Mouse (Mus musculus) kidney, adult 2 months (tissue): ENCODE measurements around the gene Pak1. TPM values are rescaled to one million over a fixed set of nuclear protein-coding genes. Genes with fewer than 3 reads are reported as not detected.

Experiments
- DNase-seq: peaks from one replicate; pipeline ENCODE4 v3.0.0; 2021
- H3K27ac ChIP-seq: fragments of 200-500 bp; 2 replicates; pipeline ENCODE4 v1.5.1; 2012; ENCODE audit warnings: low read depth, low read length, control low read depth, inconsistent platforms; ENCODE audit not compliant: insufficient read depth
- H3K27me3 ChIP-seq: fragments of 200-500 bp; replicated peaks from 2 replicates; pipeline ENCODE4 v1.6.1; 2012; ENCODE audit warnings: mild to moderate bottlenecking, moderate library complexity, low read length, inconsistent platforms; ENCODE audit not compliant: control insufficient read depth, insufficient read depth
- H3K36me3 ChIP-seq: fragments of 200-500 bp; 2 replicates; pipeline ENCODE4 v1.6.1; 2012; ENCODE audit warnings: mild to moderate bottlenecking, moderate library complexity, low read length, inconsistent platforms; ENCODE audit not compliant: control insufficient read depth, insufficient read depth
- H3K4me1 ChIP-seq: fragments of 200-500 bp; 2 replicates; pipeline ENCODE4 v1.6.1; 2011; ENCODE audit warnings: low read length; ENCODE audit not compliant: control insufficient read depth, insufficient read depth
- H3K4me3 ChIP-seq: fragments of 200-500 bp; 2 replicates; pipeline ENCODE4 v1.5.1; 2011; ENCODE audit warnings: mild to moderate bottlenecking, low read depth, low read length, control low read depth; ENCODE audit not compliant: insufficient read depth
- CTCF ChIP-seq: fragments of 200-500 bp; conservative IDR thresholded peaks from 2 replicates; pipeline ENCODE4 v1.5.1; 2011; ENCODE audit warnings: low read depth, mild to moderate bottlenecking, control low read depth, low read length, moderate library complexity, mixed read lengths; ENCODE audit not compliant: insufficient read depth, insufficient read length
- POLR2A ChIP-seq: fragments of 200-500 bp; IDR thresholded peaks from one replicate; pipeline ENCODE4 v1.6.1; 2011; ENCODE audit warnings: low read depth, low read length, control low read depth
- WGBS: fragments of 180-500 bp; shearing (Covaris S2); methylation state at CpG from one replicate; pipeline ENCODE4 v1.1.7; 2018; 5-methylcytosine and 5-hydroxymethylcytosine counted together
- polyA plus RNA-seq: library from polyadenylated mRNA; depleted of rRNA; stranded (reverse); fragments of >200 nt; gene quantifications from 2 replicates; pipeline ENCODE4 v1.2.3, GENCODE M21; 2012

Pak1 gene
- polyA plus RNA-seq, 1 experiment: 30.3 TPM

- H3K27me3 ChIP-seq: no peaks in the 10 kb centered on the region
- H3K4me1 ChIP-seq: peaks cover 5% of the 10 kb centered on the region; the same call in 1 of the 2 replicates
- peak; percentile 30 for DNase-seq
- H3K27ac ChIP-seq: peak overlapping the region; percentile 87
- H3K36me3 ChIP-seq: no peaks in the 10 kb centered on the region
- no peak for TF ChIP-seq POLR2A
- no peak for TF ChIP-seq CTCF
- WGBS: 40% methylated on average over 19 of the region's 19 CpGs
- H3K4me3 ChIP-seq: peak overlapping the region; percentile 27
Measured at GRCm38 (mm10) chr7:97749207-97750190, 38.8 kb upstream of the Pak1 start.

- H3K27me3 ChIP-seq: no peaks in the 10 kb centered on the region
- WGBS: 76% methylated on average over 18 of the region's 18 CpGs
- H3K4me1 ChIP-seq: no peaks in the 10 kb centered on the region
- DNase-seq: no peak
- no peak overlapping the region for H3K27ac ChIP-seq
- no peak overlapping the region for H3K4me3 ChIP-seq
- TF ChIP-seq CTCF (no peak), POLR2A (no peak)
- no peaks in the 10 kb centered on the region for H3K36me3 ChIP-seq
Measured at GRCm38 (mm10) chr7:97756967-97757881, 31.1 kb upstream of the Pak1 start.

- H3K4me1 ChIP-seq: peaks cover 6% of the 10 kb centered on the region
- peak; percentile 30 for DNase-seq
- no peaks in the 10 kb centered on the region for H3K27me3 ChIP-seq
- H3K27ac ChIP-seq: no peak overlapping the region
- 61% methylated on average over 11 of the region's 11 CpGs for WGBS
- TF ChIP-seq CTCF: no peak
- TF ChIP-seq POLR2A: no peak
- H3K36me3 ChIP-seq: no peaks in the 10 kb centered on the region
- H3K4me3 ChIP-seq: no peak overlapping the region
Measured at GRCm38 (mm10) chr7:97764591-97764990, 23.8 kb upstream of the Pak1 start.

- no peak overlapping the region; the same call in 1 of the 2 replicates for H3K27ac ChIP-seq
- no peak overlapping the region for H3K4me3 ChIP-seq
- 79% methylated on average over 21 of the region's 21 CpGs for WGBS
- H3K27me3 ChIP-seq: no peaks in the 10 kb centered on the region
- DNase-seq: peak; percentile 44
- TF ChIP-seq POLR2A: no peak
- peaks cover 6% of the 10 kb centered on the region for H3K4me1 ChIP-seq
- no peaks in the 10 kb centered on the region for H3K36me3 ChIP-seq
Measured at GRCm38 (mm10) chr7:97765181-97765962, 23.0 kb upstream of the Pak1 start.

GRCm38 (mm10) chr7:97765963-97766347 lies 22.4 kb upstream of the Pak1 start:
- DNase-seq: peak; percentile 85
- Histone ChIP-seq H3K27me3 (no peaks in the 10 kb centered on the region), H3K4me1 (peaks cover 6% of the 10 kb centered on the region), H3K27ac (no peak overlapping the region; the same call in 1 of the 2 replicates), H3K36me3 (no peaks in the 10 kb centered on the region), H3K4me3 (no peak overlapping the region)
- 56% methylated on average over 5 of the region's 5 CpGs for WGBS
- no peak for TF ChIP-seq POLR2A
- TF ChIP-seq CTCF: no peak

GRCm38 (mm10) chr7:97766406-97767166 lies 21.8 kb upstream of the Pak1 start:
- TF ChIP-seq CTCF: no peak
- TF ChIP-seq POLR2A: no peak
- Histone ChIP-seq H3K4me3 (no peak overlapping the region), H3K36me3 (no peaks in the 10 kb centered on the region), H3K4me1 (peaks cover 6% of the 10 kb centered on the region), H3K27ac (peak overlapping the region; percentile 31; the same call in 1 of the 2 replicates), H3K27me3 (no peaks in the 10 kb centered on the region)
- WGBS: 65% methylated on average over 9 of the region's 9 CpGs
- peak; percentile 73 for DNase-seq
